Mouse (Mus musculus): ENCODE data around the gene Ucn. TPM values are rescaled to one million over a fixed set of nuclear protein-coding genes. Genes with fewer than 3 reads are reported as not detected.

The Ucn gene
- polyA plus RNA-seq, 1 experiment, result not detected

DNA sequence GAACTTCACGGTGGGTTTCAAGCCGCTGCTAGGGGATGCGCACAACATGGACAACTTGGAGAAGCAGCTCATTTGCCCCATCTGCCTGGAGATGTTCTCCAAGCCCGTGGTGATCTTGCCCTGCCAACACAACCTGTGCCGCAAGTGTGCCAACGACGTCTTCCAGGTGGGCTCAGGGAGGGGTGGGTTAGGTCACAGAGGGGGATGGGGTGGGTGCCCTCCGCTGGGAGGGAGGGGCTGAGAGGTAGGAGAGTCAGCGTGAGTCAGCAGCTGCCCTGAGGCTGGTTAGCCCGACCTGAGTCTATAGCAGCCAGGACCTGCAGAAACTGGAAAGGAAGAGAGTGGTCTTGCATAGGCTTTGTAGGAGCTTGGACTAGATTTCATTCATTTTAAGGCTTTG, 21.7 kb downstream of the Ucn start:
- WGBS, result 43% methylated on average over 10 of the region's 10 CpGs
- H3K27me3 ChIP-seq (ENCODE audit: control insufficient read depth, insufficient read depth, low read length), result no peaks in the 10 kb centered on the region; the same call in 1 of the 2 replicates
- TF ChIP-seq POLR2A (IDR thresholded peaks at IDR 0.05; ENCODE audit: control insufficient read depth, extremely low read depth, insufficient read depth, low read length, poor library complexity), result no peak
- no peak for TF ChIP-seq CTCF (IDR thresholded peaks at IDR 0.05; ENCODE audit: borderline replicate concordance, control insufficient read depth, extremely low read depth, insufficient read depth, low read length, poor library complexity)
- no peak overlapping the region for H3K27ac ChIP-seq (ENCODE audit: control insufficient read depth, insufficient read depth, low read length)
- no peaks in the 10 kb centered on the region for H3K4me1 ChIP-seq (replicated peaks; ENCODE audit: control insufficient read depth, insufficient read depth, low read length)
- H3K36me3 ChIP-seq (ENCODE audit: control insufficient read depth, insufficient read depth, low read length), result no peaks in the 10 kb centered on the region
- DNase-seq, result no peak
- H3K4me3 ChIP-seq (ENCODE audit: control insufficient read depth, insufficient read depth, low read length), result no peak overlapping the region

- no peaks in the 10 kb centered on the region for H3K4me1 ChIP-seq (replicated peaks; ENCODE audit: control insufficient read depth, insufficient read depth, low read length)
- TF ChIP-seq POLR2A (IDR thresholded peaks at IDR 0.05; ENCODE audit: control insufficient read depth, extremely low read depth, insufficient read depth, low read length, poor library complexity) (no peak), CTCF (IDR thresholded peaks at IDR 0.05; ENCODE audit: borderline replicate concordance, control insufficient read depth, extremely low read depth, insufficient read depth, low read length, poor library complexity) (no peak)
- H3K27ac ChIP-seq (ENCODE audit: control insufficient read depth, insufficient read depth, low read length), result no peak within 1 kb of the TSS
- no peak for DNase-seq
- WGBS, result 43% methylated on average over 3 of the region's 3 CpGs
- no peaks in the 10 kb centered on the region; the same call in 1 of the 2 replicates for H3K27me3 ChIP-seq (ENCODE audit: control insufficient read depth, insufficient read depth, low read length)
- H3K36me3 ChIP-seq (ENCODE audit: control insufficient read depth, insufficient read depth, low read length), result no peaks in the 10 kb centered on the region
- no peak within 1 kb of the TSS for H3K4me3 ChIP-seq (ENCODE audit: control insufficient read depth, insufficient read depth, low read length)
Observed at GRCm38 (mm10) chr5:31116354-31116753, 22.3 kb downstream of the Ucn start, which contains the start of gene Trim54. TSS of gene Trim54 (plus strand) at chr5:31116712.

DNA sequence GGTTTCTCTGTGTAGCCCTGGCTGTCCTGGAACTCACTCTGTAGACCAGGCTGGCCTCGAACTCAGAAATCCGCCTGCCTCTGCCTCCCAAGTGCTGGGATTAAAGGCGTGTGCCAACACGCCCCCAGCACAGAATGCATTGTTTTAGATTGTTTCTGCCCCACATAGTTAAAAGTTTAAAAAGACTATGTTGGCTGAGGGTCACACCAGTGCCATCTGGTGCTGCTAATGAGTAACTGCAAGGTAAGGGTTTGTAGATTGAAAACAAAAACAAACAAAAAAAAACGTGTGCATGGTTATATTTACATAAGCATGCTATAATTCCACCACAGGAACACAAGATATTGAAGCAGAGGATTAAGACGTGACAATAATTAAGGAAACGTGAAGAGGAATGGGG, 27.8 kb downstream of the Ucn start:
- TF ChIP-seq CTCF (IDR thresholded peaks at IDR 0.05; ENCODE audit: borderline replicate concordance, control insufficient read depth, extremely low read depth, insufficient read depth, low read length, poor library complexity) (no peak), POLR2A (IDR thresholded peaks at IDR 0.05; ENCODE audit: control insufficient read depth, extremely low read depth, insufficient read depth, low read length, poor library complexity) (no peak)
- Histone ChIP-seq H3K27ac (ENCODE audit: control insufficient read depth, insufficient read depth, low read length) (no peak overlapping the region), H3K36me3 (ENCODE audit: control insufficient read depth, insufficient read depth, low read length) (no peaks in the 10 kb centered on the region), H3K27me3 (ENCODE audit: control insufficient read depth, insufficient read depth, low read length) (no peaks in the 10 kb centered on the region), H3K4me3 (ENCODE audit: control insufficient read depth, insufficient read depth, low read length) (no peak overlapping the region), H3K4me1 (replicated peaks; ENCODE audit: control insufficient read depth, insufficient read depth, low read length) (no peaks in the 10 kb centered on the region)
- no peak for DNase-seq
- WGBS, result 22% methylated on average over 7 of the region's 7 CpGs

DNA sequence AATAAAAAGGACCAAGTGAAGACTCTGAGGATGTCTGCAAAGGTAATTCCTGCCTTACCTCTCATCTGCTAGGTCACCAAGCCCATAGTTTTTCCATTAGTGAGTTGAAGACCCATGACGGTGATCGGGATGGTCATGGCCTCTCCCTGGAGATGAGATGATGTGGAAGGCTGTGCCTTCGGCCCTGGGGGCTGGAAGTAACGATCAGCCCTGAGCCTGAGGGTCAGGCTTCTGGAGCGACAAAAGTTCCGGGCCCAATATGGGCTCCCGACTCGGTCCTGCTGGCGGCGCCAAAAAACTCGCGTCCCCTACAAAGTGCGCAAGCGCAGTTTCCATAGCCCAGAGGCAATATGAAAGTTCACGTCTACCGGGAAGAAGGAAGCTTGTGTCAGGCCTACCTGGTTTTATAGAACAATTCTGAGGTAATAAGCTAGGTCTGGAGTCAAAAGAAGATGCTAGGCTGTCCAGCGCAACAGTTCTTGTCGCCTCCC, 30.6 kb downstream of the Ucn start, which contains the start of gene Slc30a3:
Gene Slc30a3, minus strand, starts transcription at position 238 of the 491 bp plus-strand sequence.
- no peak for TF ChIP-seq POLR2A (IDR thresholded peaks at IDR 0.05; ENCODE audit: control insufficient read depth, extremely low read depth, insufficient read depth, low read length, poor library complexity)
- TF ChIP-seq CTCF (IDR thresholded peaks at IDR 0.05; ENCODE audit: borderline replicate concordance, control insufficient read depth, extremely low read depth, insufficient read depth, low read length, poor library complexity), result no peak
- Histone ChIP-seq H3K27me3 (ENCODE audit: control insufficient read depth, insufficient read depth, low read length) (no peaks in the 10 kb centered on the region; the same call in 1 of the 2 replicates), H3K4me3 (ENCODE audit: control insufficient read depth, insufficient read depth, low read length) (no peak within 1 kb of the TSS), H3K4me1 (replicated peaks; ENCODE audit: control insufficient read depth, insufficient read depth, low read length) (no peaks in the 10 kb centered on the region), H3K36me3 (ENCODE audit: control insufficient read depth, insufficient read depth, low read length) (no peaks in the 10 kb centered on the region), H3K27ac (ENCODE audit: control insufficient read depth, insufficient read depth, low read length) (no peak within 1 kb of the TSS)
- DNase-seq, result no peak
- 93% methylated on average over 18 of the region's 18 CpGs for WGBS

DNA sequence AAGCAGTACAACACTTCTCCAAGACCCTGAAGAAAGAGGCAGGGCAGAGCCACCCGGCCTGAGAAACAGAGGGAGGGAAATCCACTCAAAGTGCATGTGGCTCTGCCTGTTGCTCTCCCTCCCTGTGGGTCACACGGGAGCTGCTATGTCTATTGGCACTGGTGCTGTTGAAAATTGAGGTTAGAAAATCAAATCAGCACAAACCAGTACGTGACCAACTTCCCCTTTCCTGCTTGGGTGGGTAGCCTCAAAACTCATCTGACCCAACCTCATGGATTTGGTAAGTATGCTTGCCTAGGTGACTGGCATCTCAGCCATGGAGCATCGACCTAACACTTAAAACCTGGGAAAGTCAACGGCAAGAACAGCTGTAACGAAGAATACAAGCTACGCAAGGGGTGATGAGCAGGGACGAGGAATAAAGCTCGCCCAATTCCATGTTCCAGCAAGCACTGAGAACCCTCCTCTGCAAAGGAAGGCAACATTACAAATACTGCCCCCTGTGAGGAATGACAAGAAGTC, 32.8 kb downstream of the Ucn start, which contains the start of gene Dnajc5g:
Gene Dnajc5g, plus strand, starts transcription at position 472 of the 522 bp plus-strand sequence.
- Histone ChIP-seq H3K4me3 (ENCODE audit: control insufficient read depth, insufficient read depth, low read length) (no peak within 1 kb of the TSS), H3K27me3 (ENCODE audit: control insufficient read depth, insufficient read depth, low read length) (no peaks in the 10 kb centered on the region; the same call in 1 of the 2 replicates), H3K36me3 (ENCODE audit: control insufficient read depth, insufficient read depth, low read length) (no peaks in the 10 kb centered on the region), H3K27ac (ENCODE audit: control insufficient read depth, insufficient read depth, low read length) (no peak within 1 kb of the TSS), H3K4me1 (replicated peaks; ENCODE audit: control insufficient read depth, insufficient read depth, low read length) (no peaks in the 10 kb centered on the region)
- TF ChIP-seq POLR2A (IDR thresholded peaks at IDR 0.05; ENCODE audit: control insufficient read depth, extremely low read depth, insufficient read depth, low read length, poor library complexity) (no peak), CTCF (IDR thresholded peaks at IDR 0.05; ENCODE audit: borderline replicate concordance, control insufficient read depth, extremely low read depth, insufficient read depth, low read length, poor library complexity) (no peak)
- no peak for DNase-seq
- WGBS, result 52% methylated on average over 9 of the region's 9 CpGs

- 44% methylated on average over 11 of the region's 11 CpGs for WGBS
- Histone ChIP-seq H3K27me3 (ENCODE audit: control insufficient read depth, insufficient read depth, low read length) (peaks cover 30% of the 10 kb centered on the region), H3K4me3 (ENCODE audit: control insufficient read depth, insufficient read depth, low read length) (peak overlapping the region; percentile 34; the same call in 1 of the 2 replicates), H3K27ac (ENCODE audit: control insufficient read depth, insufficient read depth, low read length) (no peak overlapping the region), H3K4me1 (replicated peaks; ENCODE audit: control insufficient read depth, insufficient read depth, low read length) (peaks cover 31% of the 10 kb centered on the region), H3K36me3 (ENCODE audit: control insufficient read depth, insufficient read depth, low read length) (no peaks in the 10 kb centered on the region)
- no peak for DNase-seq
- TF ChIP-seq POLR2A (IDR thresholded peaks at IDR 0.05; ENCODE audit: control insufficient read depth, extremely low read depth, insufficient read depth, low read length, poor library complexity), result no peak
- TF ChIP-seq CTCF (IDR thresholded peaks at IDR 0.05; ENCODE audit: borderline replicate concordance, control insufficient read depth, extremely low read depth, insufficient read depth, low read length, poor library complexity), result no peak
Observed at GRCm38 (mm10) chr5:31095711-31096480, 42.7 kb downstream of the Ucn start.
